In the genomic region with DNA sequence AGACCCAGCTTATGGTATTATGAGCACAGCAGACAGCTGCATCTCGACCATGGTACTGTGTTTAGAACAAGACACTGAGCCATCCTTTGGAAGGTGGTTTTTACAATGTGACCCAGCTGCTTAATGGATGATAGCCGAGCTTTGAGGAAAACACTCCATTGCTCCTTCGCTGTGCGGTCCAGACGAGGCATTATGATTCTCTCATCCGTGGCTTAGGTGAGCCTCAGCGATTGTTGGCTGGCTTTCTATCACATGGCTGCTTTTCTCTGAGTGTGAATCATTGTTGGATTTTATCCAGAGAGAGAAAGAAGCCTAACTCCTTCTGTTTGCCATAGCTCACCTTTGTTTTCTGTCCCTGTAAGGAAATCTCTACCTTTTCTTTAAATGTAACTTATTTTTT, we compare ENCODE assay signal across 28 mouse cellular contexts. TPM values are rescaled to one million over a fixed set of nuclear protein-coding genes. Genes with fewer than 3 reads are reported as not detected.
"Had no signal": no experiment of that assay in that cellular context is flagged by ENCODE, and none has a peak within 500 bp of the region (broad histone marks: within the 10 kb centered on the region; RNA-seq: fewer than 3 reads in every experiment).

No protein-coding gene starts in this region.

- DNase-seq: kidney, adult 2 months; kidney, postnatal 25 days; layer of hippocampus, adult 9-11 months; layer of hippocampus, postnatal 36 days; liver, embryonic 13.5 days; lung, adult 2 months; right cerebral cortex, adult 18-20 months; right cerebral cortex, postnatal 14 days; right cerebral cortex, postnatal 4 days; thymus, adult 18-20 months; thymus, postnatal 4 days had no signal

- H3K36me3 ChIP-seq: liver, embryonic 13.5 days; midbrain, embryonic 10.5 days; midbrain, embryonic 13.5 days had no signal

- H3K4me3 ChIP-seq: layer of hippocampus, adult 2 months; left cerebral cortex, adult 2 months; liver, embryonic 13.5 days; megakaryocyte, embryonic 14.5 days; midbrain, embryonic 10.5 days; midbrain, embryonic 13.5 days had no signal

- H3K27ac ChIP-seq: kidney, postnatal 0 days; layer of hippocampus, adult 2 months; left cerebral cortex, adult 2 months; liver, embryonic 13.5 days; macrophage; midbrain, embryonic 10.5 days; midbrain, embryonic 13.5 days; stomach, postnatal 0 days had no signal

- ATAC-seq: midbrain, embryonic 13.5 days had no signal

- H3K27me3 ChIP-seq: liver, embryonic 13.5 days; midbrain, embryonic 13.5 days had no signal

- H3K9ac ChIP-seq: liver, embryonic 13.5 days; midbrain, embryonic 13.5 days had no signal

- H3K9me3 ChIP-seq: liver, embryonic 13.5 days; megakaryocyte, embryonic 14.5 days; midbrain, embryonic 10.5 days; midbrain, embryonic 13.5 days had no signal

- H3K4me2 ChIP-seq: liver, embryonic 13.5 days; midbrain, embryonic 13.5 days had no signal

- H3K4me1 ChIP-seq: liver, embryonic 13.5 days; midbrain, embryonic 10.5 days; midbrain, embryonic 13.5 days had no signal

RNA-seq across cellular contexts. Expression of a gene that starts 32.5 kb away (rescaled TPM):
- total RNA-seq: layer of hippocampus, adult 2 months; layer of hippocampus, postnatal 36 days; left cerebral cortex, adult 2 months; left cerebral cortex, postnatal 10 days; left cerebral cortex, postnatal 36 days had no signal
- polyA plus RNA-seq: kidney, adult 2 months; kidney, embryonic 14.5 days; limb, embryonic 11.5 days; limb, embryonic 14.5 days; liver, adult 2 months; liver, embryonic 13.5 days; liver, embryonic 16.5 days; lung, adult 2 months; macrophage; midbrain, embryonic 10.5 days; midbrain, embryonic 13.5 days; neural tube, embryonic 11.5 days; neural tube, embryonic 14.5 days had no signal
